Mouse (Mus musculus) forebrain, embryonic 10.5 days (tissue): ENCODE measurements around the gene Fbxo31. TPM values are rescaled to one million over a fixed set of nuclear protein-coding genes. Genes with fewer than 3 reads are reported as not detected.

ENCODE experiments used
- DNase-seq: peaks from one replicate; pipeline ENCODE4 v3.0.0-alpha.2; 2017; ENCODE audit warnings: low spot score; ENCODE audit errors: extremely low spot score
- H3K27ac ChIP-seq: fragments of 300-500 bp; sonication (generic); 2 replicates; pipeline ENCODE4 v1.5.1; 2016; ENCODE audit warnings: mild to moderate bottlenecking
- H3K27me3 ChIP-seq: fragments of 300-500 bp; sonication (generic); 2 replicates; pipeline ENCODE4 v1.6.1; 2016; ENCODE audit warnings: mild to moderate bottlenecking; ENCODE audit not compliant: poor library complexity, severe bottlenecking
- H3K36me3 ChIP-seq: fragments of 300-500 bp; sonication (generic); replicated peaks from 2 replicates; pipeline ENCODE4 v1.6.1; 2016; ENCODE audit warnings: mild to moderate bottlenecking, moderate library complexity
- H3K4me1 ChIP-seq: fragments of 300-500 bp; sonication (generic); 2 replicates; pipeline ENCODE4 v1.6.1; 2016
- H3K4me3 ChIP-seq: fragments of 300-500 bp; sonication (generic); 2 replicates; pipeline ENCODE4 v1.5.1; 2016; ENCODE audit warnings: mild to moderate bottlenecking, moderate library complexity
- H3K9me3 ChIP-seq: fragments of 300-500 bp; sonication (generic); 2 replicates; pipeline ENCODE4 v1.6.1; 2016; ENCODE audit warnings: mild to moderate bottlenecking, moderate library complexity
- WGBS: fragments of 180-500 bp; shearing (Covaris S2); methylation state at CpG from one replicate; pipeline ENCODE4 v1.1.7; 2016; 5-methylcytosine and 5-hydroxymethylcytosine counted together
- polyA plus RNA-seq: library from polyadenylated mRNA; unstranded; fragments of >200 nt; fragmentation: Nextera tagmentation; extraction: Ambion mirVana; gene quantifications from 2 replicates; pipeline ENCODE4 v1.2.1, GENCODE M21; 2016

Gene Fbxo31
- polyA plus RNA-seq, 1 experiment from 2014 or later = 14.8 TPM

GRCm38 (mm10) chr8:121583653-121584052 lies 5.0 kb upstream of the Fbxo31 start:
- WGBS = 58% methylated on average over 8 of the region's 8 CpGs
- DNase-seq = no peak
- H3K27me3 ChIP-seq = no peaks in the 10 kb centered on the region

DNA sequence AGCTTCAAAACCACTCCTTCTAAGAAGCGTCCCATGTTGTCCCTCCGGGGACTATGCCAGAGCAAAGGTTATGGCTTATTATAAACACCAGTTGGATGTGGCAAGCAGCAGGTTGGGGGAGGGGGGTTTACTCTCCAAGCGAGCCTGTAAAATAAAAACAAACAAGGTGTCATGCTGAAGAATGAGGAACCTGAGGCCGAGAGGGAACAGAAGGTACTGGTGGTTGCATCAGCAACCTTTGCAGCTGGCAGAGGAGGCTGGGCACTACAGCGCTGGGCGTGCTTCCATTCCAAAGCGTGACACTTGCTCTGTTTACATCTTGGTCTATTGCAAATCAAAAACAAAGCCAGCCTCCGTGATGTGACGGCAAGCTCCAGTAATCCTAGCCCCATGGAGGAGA lies 1.9 kb upstream of the Fbxo31 start:
- Histone ChIP-seq H3K4me1 (peaks cover 56% of the 10 kb centered on the region), H3K27me3 (no peaks in the 10 kb centered on the region), H3K9me3 (no peaks in the 10 kb centered on the region), H3K4me3 (no peak overlapping the region), H3K36me3 (no peaks in the 10 kb centered on the region), H3K27ac (no peak overlapping the region)
- no peak for DNase-seq
- 46% methylated on average over 9 of the region's 9 CpGs for WGBS

More at GRCm38 (mm10) chr8:121583653-121584052, 5.0 kb upstream of the Fbxo31 start:
- H3K4me3 ChIP-seq = no peak overlapping the region
- no peaks in the 10 kb centered on the region for H3K9me3 ChIP-seq
- H3K4me1 ChIP-seq = peaks cover 33% of the 10 kb centered on the region
- H3K27ac ChIP-seq = no peak overlapping the region
- H3K36me3 ChIP-seq = no peaks in the 10 kb centered on the region

- WGBS = 3% methylated on average over 44 of the region's 44 CpGs
- Histone ChIP-seq H3K27me3 (no peaks in the 10 kb centered on the region), H3K36me3 (no peaks in the 10 kb centered on the region), H3K27ac (peak overlapping the region; percentile 89), H3K4me1 (peaks cover 52% of the 10 kb centered on the region), H3K4me3 (peak overlapping the region; percentile 93), H3K9me3 (no peaks in the 10 kb centered on the region)
- peak; percentile 33 for DNase-seq
Observed at GRCm38 (mm10) chr8:121577751-121578675, 593 bp downstream of the Fbxo31 start.

- WGBS = 91% methylated on average over 3 of the region's 3 CpGs
- peaks cover 52% of the 10 kb centered on the region for H3K4me1 ChIP-seq
Observed at GRCm38 (mm10) chr8:121575661-121576060, 2.9 kb downstream of the Fbxo31 start.

DNA sequence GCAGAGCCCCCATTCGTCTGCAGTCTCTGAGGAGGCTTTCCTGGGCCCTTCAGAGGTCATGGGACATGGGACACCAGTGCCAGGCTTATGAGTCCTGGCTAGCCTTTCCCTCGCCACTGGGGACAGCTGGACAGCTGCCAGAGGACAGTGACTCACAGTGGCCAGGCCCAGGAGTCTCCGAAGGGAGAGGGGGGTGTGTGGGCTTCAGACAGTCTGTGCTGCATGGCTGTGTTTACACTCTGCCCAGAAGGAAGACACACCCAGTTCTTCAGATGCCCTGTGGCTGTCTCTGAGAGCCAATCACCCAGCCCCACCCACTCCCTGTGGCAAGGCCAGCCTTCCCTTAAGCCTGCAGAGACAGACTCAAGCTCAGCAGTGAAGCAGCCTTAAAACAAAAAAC lies 5.3 kb downstream of the Fbxo31 start:
- Histone ChIP-seq H3K4me3 (no peak overlapping the region), H3K27ac (no peak overlapping the region), H3K36me3 (0 out of 2 replicates have a peak, but pooled peaks cover 8% of the 10 kb centered on the region), H3K4me1 (peaks cover 40% of the 10 kb centered on the region), H3K9me3 (no peaks in the 10 kb centered on the region), H3K27me3 (no peaks in the 10 kb centered on the region)
- WGBS = 66% methylated on average over 3 of the region's 3 CpGs
- DNase-seq = no peak

More at GRCm38 (mm10) chr8:121575661-121576060, 2.9 kb downstream of the Fbxo31 start:
- H3K27ac ChIP-seq = no peak overlapping the region
- H3K36me3 ChIP-seq = 0 out of 2 replicates have a peak, but pooled peaks cover 5% of the 10 kb centered on the region
- H3K27me3 ChIP-seq = no peaks in the 10 kb centered on the region
- no peak overlapping the region for H3K4me3 ChIP-seq
- DNase-seq = no peak
- no peaks in the 10 kb centered on the region for H3K9me3 ChIP-seq

DNA sequence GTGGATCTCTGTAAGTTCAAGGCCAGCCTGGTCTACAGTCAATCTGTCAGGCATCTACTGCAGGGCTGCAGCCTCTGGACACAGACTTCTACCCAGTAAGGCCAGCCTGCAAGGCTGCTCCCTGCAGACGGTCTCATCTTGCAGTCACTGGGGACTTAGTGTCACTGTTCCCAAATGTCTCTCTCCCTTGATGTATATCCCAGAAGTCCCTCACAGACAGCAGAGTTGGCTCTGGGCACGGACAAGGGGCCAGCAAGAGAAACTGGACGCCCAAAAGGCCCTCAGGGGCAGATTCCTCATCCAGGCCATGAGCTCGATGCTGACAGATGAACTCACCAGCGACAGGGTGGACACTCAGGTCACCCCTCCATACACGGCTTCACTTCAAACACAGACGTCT lies 6.5 kb downstream of the Fbxo31 start:
- 0 out of 2 replicates have a peak, but pooled peaks cover 8% of the 10 kb centered on the region for H3K36me3 ChIP-seq

GRCm38 (mm10) chr8:121570801-121571200 lies 7.8 kb downstream of the Fbxo31 start:
- Histone ChIP-seq H3K27ac (no peak overlapping the region), H3K4me1 (peaks cover 19% of the 10 kb centered on the region), H3K36me3 (peaks cover 14% of the 10 kb centered on the region), H3K9me3 (no peaks in the 10 kb centered on the region), H3K27me3 (no peaks in the 10 kb centered on the region), H3K4me3 (no peak overlapping the region)
- 86% methylated on average over 17 of the region's 17 CpGs for WGBS
- no peak for DNase-seq

More for the DNA sequence above, 6.5 kb downstream of the Fbxo31 start:
- no peak for DNase-seq
- Histone ChIP-seq H3K27ac (no peak overlapping the region), H3K27me3 (no peaks in the 10 kb centered on the region), H3K4me3 (no peak overlapping the region), H3K9me3 (no peaks in the 10 kb centered on the region), H3K4me1 (peaks cover 32% of the 10 kb centered on the region)
- 76% methylated on average over 7 of the region's 7 CpGs for WGBS

GRCm38 (mm10) chr8:121570335-121570734 lies 8.3 kb downstream of the Fbxo31 start:
- no peak for DNase-seq
- WGBS = 91% methylated on average over 21 of the region's 21 CpGs
- Histone ChIP-seq H3K27me3 (no peaks in the 10 kb centered on the region), H3K4me3 (no peak overlapping the region), H3K9me3 (no peaks in the 10 kb centered on the region), H3K36me3 (peaks cover 19% of the 10 kb centered on the region), H3K27ac (no peak overlapping the region), H3K4me1 (peaks cover 17% of the 10 kb centered on the region)

- 88% methylated on average over 6 of the region's 6 CpGs for WGBS
- no peak for DNase-seq
- Histone ChIP-seq H3K27ac (no peak overlapping the region), H3K4me1 (peaks cover 18% of the 10 kb centered on the region; the same call in 1 of the 2 replicates), H3K27me3 (no peaks in the 10 kb centered on the region), H3K4me3 (no peak overlapping the region), H3K36me3 (peaks cover 26% of the 10 kb centered on the region), H3K9me3 (no peaks in the 10 kb centered on the region)
Observed at GRCm38 (mm10) chr8:121568321-121568720, 10.3 kb downstream of the Fbxo31 start.

DNA sequence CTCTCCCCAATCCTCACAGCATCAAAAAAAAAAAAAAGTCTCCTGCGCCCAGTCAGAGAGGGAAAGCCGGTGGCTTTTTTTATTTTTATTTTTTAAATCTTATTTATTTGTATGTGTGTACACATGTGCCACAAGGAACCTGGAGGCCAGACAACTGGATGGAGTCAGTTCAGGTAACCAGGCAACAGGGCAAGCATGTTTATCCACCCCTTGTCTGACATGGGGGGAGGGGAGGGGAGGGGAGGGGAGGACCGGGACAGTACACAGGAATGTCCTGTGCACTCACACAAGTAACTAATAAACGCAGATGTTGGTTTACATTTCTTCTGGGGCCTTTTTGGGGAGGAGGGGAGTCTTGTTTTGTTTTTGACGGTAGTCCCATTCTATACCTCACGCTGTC lies 14.9 kb downstream of the Fbxo31 start:
- H3K4me1 ChIP-seq = peaks cover 22% of the 10 kb centered on the region; the same call in 1 of the 2 replicates
- no peak overlapping the region for H3K27ac ChIP-seq
- H3K4me3 ChIP-seq = no peak overlapping the region
- 88% methylated on average over 6 of the region's 6 CpGs for WGBS
- no peaks in the 10 kb centered on the region for H3K27me3 ChIP-seq
- no peaks in the 10 kb centered on the region for H3K9me3 ChIP-seq
- H3K36me3 ChIP-seq = peaks cover 42% of the 10 kb centered on the region
- DNase-seq = no peak

GRCm38 (mm10) chr8:121562941-121563351 lies 15.7 kb downstream of the Fbxo31 start:
- Histone ChIP-seq H3K4me3 (no peak overlapping the region), H3K27me3 (no peaks in the 10 kb centered on the region), H3K9me3 (no peaks in the 10 kb centered on the region), H3K4me1 (peaks cover 15% of the 10 kb centered on the region; the same call in 1 of the 2 replicates), H3K27ac (peak overlapping the region; percentile 13; the same call in 1 of the 2 replicates), H3K36me3 (peaks cover 50% of the 10 kb centered on the region)
- WGBS = 87% methylated on average over 9 of the region's 9 CpGs
- DNase-seq = no peak

- H3K27me3 ChIP-seq = no peaks in the 10 kb centered on the region
- peaks cover 15% of the 10 kb centered on the region; the same call in 1 of the 2 replicates for H3K4me1 ChIP-seq
- H3K4me3 ChIP-seq = no peak overlapping the region
- 93% methylated on average over 16 of the region's 16 CpGs for WGBS
- H3K9me3 ChIP-seq = no peaks in the 10 kb centered on the region
- DNase-seq = no peak
- no peak overlapping the region for H3K27ac ChIP-seq
- H3K36me3 ChIP-seq = peaks cover 54% of the 10 kb centered on the region
Observed at GRCm38 (mm10) chr8:121561636-121562345, 16.8 kb downstream of the Fbxo31 start.
